Mouse (Mus musculus): ENCODE measurements at regions not wholly inside any gene's neighbourhood (a gene's known extent, or its start where the extent isn't known, plus 50 kb on each side); places are given as distances from the start of the nearest gene placed in this dataset.

DNA sequence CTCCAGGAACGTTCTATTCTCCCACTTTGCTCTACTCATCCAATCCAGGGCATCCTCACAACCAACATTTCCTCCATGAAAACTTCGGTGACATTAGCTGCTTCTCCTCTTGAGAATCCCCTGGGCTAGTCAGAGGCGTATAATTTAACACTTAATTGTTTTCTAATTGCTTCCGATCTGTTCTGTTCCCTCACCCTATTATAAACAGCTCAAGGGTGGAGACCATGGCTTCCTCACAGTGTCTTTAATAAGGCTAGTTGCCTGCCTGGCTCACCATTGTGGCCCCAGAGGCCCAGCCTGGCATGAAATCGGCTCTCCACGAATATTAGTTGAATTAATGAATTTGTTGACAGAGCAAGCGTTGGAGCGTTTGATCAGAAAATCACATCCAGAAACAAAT lies 61.9 kb upstream of the Medag start:
- no peak for TF ChIP-seq POLR2A (IDR thresholded peaks at IDR 0.05; ENCODE audit: low read depth, low read length)
- Histone ChIP-seq H3K27ac (ENCODE audit: insufficient read depth, low read depth, low read length) (no peak overlapping the region), H3K36me3 (ENCODE audit: control insufficient read depth, insufficient read depth, low read length) (no peaks in the 10 kb centered on the region), H3K27me3 (ENCODE audit: control insufficient read depth, insufficient read depth, low read length) (no peaks in the 10 kb centered on the region), H3K4me3 (ENCODE audit: low read depth, low read length) (no peak overlapping the region), H3K4me1 (ENCODE audit: control insufficient read depth, insufficient read depth, insufficient read length, low read length) (peaks cover 12% of the 10 kb centered on the region; the same call in 1 of the 2 replicates)
- WGBS = 83% methylated on average over 8 of the region's 8 CpGs

DNA sequence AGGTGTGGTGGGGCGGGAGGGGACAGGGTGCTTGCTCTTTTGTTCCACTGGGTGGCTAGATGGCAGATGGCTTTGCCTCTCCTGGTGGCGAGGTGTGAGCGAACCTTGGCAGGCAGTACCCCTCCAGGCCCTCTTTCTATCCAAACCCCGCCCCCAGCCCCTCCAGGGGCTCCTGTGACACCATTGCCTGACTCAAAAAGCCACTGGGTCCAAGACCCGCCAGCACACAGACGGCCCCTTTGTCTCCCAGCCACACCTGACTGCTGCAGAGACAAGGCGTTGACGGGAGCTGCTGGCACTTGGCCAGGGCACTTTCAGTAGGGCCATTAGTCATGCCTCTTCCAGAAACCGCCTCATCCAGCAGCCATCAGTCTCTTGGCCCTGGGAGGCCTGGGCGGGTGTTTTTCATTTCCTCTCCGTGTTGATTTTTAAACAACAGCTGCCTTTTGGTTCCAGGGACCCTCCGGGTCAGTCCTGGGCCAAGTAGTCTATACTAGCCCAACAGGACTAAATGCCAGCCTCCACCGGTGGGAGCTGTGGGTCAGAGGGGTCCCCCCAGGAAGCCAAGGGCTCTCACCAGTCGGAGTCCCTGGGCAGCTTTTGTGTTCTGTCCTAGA lies 58.4 kb upstream of the Medag start:
- Histone ChIP-seq H3K36me3 (ENCODE audit: control insufficient read depth, insufficient read depth, low read length) (no peaks in the 10 kb centered on the region), H3K27me3 (ENCODE audit: control insufficient read depth, insufficient read depth, low read length) (no peaks in the 10 kb centered on the region), H3K4me1 (ENCODE audit: control insufficient read depth, insufficient read depth, insufficient read length, low read length) (peaks cover 15% of the 10 kb centered on the region; the same call in 1 of the 2 replicates), H3K27ac (ENCODE audit: insufficient read depth, low read depth, low read length) (no peak overlapping the region), H3K4me3 (ENCODE audit: low read depth, low read length) (0 out of 2 replicates have a peak overlapping the region, but pooled peaks have one; percentile 11)
- no peak for TF ChIP-seq CTCF (IDR thresholded peaks at IDR 0.05; ENCODE audit: extremely low read depth, insufficient read length, insufficient replicate concordance, low read depth, low read length)
- TF ChIP-seq POLR2A (IDR thresholded peaks at IDR 0.05; ENCODE audit: low read depth, low read length) = no peak
- 15% methylated on average over 14 of the region's 14 CpGs for WGBS

DNA sequence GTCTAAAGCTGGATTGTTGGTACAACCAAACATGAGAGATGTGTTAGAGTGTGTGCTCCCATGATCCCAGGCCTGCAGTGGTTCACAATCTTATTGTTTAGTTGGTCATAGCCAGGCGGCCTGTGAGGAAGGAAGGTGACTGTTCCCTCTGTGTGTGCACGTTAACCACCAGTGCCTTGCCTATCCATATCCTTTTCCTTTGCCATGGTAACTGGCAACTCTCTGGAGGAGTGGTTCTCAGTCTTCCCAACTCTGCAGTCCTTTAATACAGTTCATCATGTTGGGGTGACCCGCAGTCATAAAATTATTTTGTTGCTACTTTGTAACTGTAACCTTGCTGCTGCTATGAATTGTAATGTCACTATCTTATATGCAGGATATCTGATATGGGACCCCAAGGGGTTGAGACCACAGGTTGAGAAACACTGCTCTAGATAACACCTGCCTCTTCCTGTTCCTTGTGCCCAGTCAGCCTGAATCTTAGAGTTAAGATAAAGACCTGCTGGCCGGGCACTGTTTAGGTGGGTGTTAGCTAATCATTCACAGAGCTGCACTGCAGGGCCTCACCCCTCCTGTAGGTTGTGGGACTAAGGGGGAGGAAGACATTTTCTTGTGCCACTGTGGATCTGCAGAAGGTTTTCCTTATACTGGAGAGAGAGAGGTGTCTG lies 57.0 kb upstream of the Medag start:
- WGBS = 31% methylated on average over 4 of the region's 4 CpGs
- H3K27ac ChIP-seq (ENCODE audit: insufficient read depth, low read depth, low read length) = no peak overlapping the region
- H3K36me3 ChIP-seq (ENCODE audit: control insufficient read depth, insufficient read depth, low read length) = no peaks in the 10 kb centered on the region
- H3K4me1 ChIP-seq (ENCODE audit: control insufficient read depth, insufficient read depth, insufficient read length, low read length) = peaks cover 15% of the 10 kb centered on the region; the same call in 1 of the 2 replicates
- H3K4me3 ChIP-seq (ENCODE audit: low read depth, low read length) = no peak overlapping the region
- TF ChIP-seq POLR2A (IDR thresholded peaks at IDR 0.05; ENCODE audit: low read depth, low read length) (no peak), CTCF (IDR thresholded peaks at IDR 0.05; ENCODE audit: extremely low read depth, insufficient read length, insufficient replicate concordance, low read depth, low read length) (no peak)
- no peaks in the 10 kb centered on the region for H3K27me3 ChIP-seq (ENCODE audit: control insufficient read depth, insufficient read depth, low read length)

DNA sequence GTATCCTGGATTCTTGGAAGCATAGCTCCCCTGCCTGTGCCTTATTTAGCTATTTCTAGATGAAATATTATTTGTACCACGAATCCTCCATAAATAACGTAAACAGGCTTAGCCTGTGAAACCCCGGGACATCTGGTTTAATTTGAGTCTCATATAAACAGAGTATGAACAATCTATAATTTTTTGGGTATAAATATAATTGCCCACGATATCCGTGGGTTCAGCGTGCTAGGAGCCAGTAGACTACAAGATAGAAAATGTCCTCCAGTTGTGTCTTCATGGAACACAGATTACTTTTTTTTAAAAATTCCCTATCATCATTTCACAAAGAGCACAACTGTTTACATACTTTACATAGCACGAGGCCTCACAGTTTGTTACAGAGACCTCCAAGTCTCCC lies 56.4 kb upstream of the Medag start:
- H3K36me3 ChIP-seq (ENCODE audit: control insufficient read depth, insufficient read depth, low read length) = no peaks in the 10 kb centered on the region
- H3K27me3 ChIP-seq (ENCODE audit: control insufficient read depth, insufficient read depth, low read length) = no peaks in the 10 kb centered on the region
- TF ChIP-seq POLR2A (IDR thresholded peaks at IDR 0.05; ENCODE audit: low read depth, low read length) = no peak
- no peak for TF ChIP-seq CTCF (IDR thresholded peaks at IDR 0.05; ENCODE audit: extremely low read depth, insufficient read length, insufficient replicate concordance, low read depth, low read length)
- H3K4me3 ChIP-seq (ENCODE audit: low read depth, low read length) = no peak overlapping the region
- H3K4me1 ChIP-seq (ENCODE audit: control insufficient read depth, insufficient read depth, insufficient read length, low read length) = peaks cover 15% of the 10 kb centered on the region; the same call in 1 of the 2 replicates
- H3K27ac ChIP-seq (ENCODE audit: insufficient read depth, low read depth, low read length) = no peak overlapping the region
- WGBS = 59% methylated on average over 7 of the region's 7 CpGs

DNA sequence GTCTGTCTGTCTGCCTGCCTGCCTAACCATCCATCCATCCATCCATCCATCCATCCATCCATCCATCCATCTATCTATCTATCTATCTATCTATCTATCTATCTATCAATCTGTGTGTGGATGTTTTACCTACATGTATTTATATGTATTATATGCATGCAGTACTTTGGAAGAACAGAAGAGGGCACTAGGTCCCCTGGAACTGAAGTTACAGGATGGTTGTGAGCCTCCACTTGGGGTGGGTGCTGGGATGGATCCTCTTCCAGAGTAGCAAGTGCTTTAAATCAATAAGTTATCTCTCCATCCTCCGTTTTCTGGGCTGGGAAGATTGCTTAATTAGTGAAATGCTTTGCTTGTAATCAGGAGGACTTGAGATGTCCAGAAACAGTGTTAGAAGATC lies 54.6 kb upstream of the Medag start:
- TF ChIP-seq CTCF (IDR thresholded peaks at IDR 0.05; ENCODE audit: extremely low read depth, insufficient read length, insufficient replicate concordance, low read depth, low read length) = no peak
- no peak for TF ChIP-seq POLR2A (IDR thresholded peaks at IDR 0.05; ENCODE audit: low read depth, low read length)
- 90% methylated on average over 1 of the region's 1 CpGs for WGBS
- peaks cover 15% of the 10 kb centered on the region; the same call in 1 of the 2 replicates for H3K4me1 ChIP-seq (ENCODE audit: control insufficient read depth, insufficient read depth, insufficient read length, low read length)

More for the DNA sequence above, 54.6 kb upstream of the Medag start:
- H3K27ac ChIP-seq (ENCODE audit: insufficient read depth, low read depth, low read length) = no peak overlapping the region
- H3K27me3 ChIP-seq (ENCODE audit: control insufficient read depth, insufficient read depth, low read length) = no peaks in the 10 kb centered on the region
- no peak overlapping the region for H3K4me3 ChIP-seq (ENCODE audit: low read depth, low read length)
- H3K36me3 ChIP-seq (ENCODE audit: control insufficient read depth, insufficient read depth, low read length) = no peaks in the 10 kb centered on the region
